ENCODE assay signal across 8 mouse cellular contexts in genomic region chr5:63982296-63982695, GRCm38 (mm10). TPM values are rescaled to one million over a fixed set of nuclear protein-coding genes. Genes with fewer than 3 reads are reported as not detected.
A peak's percentile ranks its signal among the peaks of the same experiment; 100 is the strongest.
DNase-seq lines count a peak whose midpoint lies in the region; ATAC-seq and TF ChIP-seq lines count a peak whose summit lies in the region.

No protein-coding gene starts in this region.

- peak; percentile 57 to 85 for DNase-seq in adrenal gland, adult (ENCODE audit: inconsistent age in 2 of 2, low spot score in 1 of 2)
- DNase-seq in adrenal gland, postnatal 4 days (ENCODE audit: low spot score in 2 of 2), result no peak
- DNase-seq in lung, adult 18-20 months, result peak; percentile 6 to 50
- DNase-seq in lung, adult 2 months, result no peak
- DNase-seq in kidney, postnatal 0 days (ENCODE audit: low spot score), result peak; percentile 22
- DNase-seq in yolk sac, embryonic 10.5 days (ENCODE audit: low spot score), result peak; percentile 50
- DNase-seq in hindbrain, embryonic 11.5 days (ENCODE audit: low spot score), result no peak
- DNase-seq in spleen, adult 12 weeks (ENCODE audit: low spot score), result no peak

- H3K27me3 ChIP-seq in kidney, postnatal 0 days (ENCODE audit: insufficient read depth, low read length), result no peaks in the 10 kb centered on the region
- no peaks in the 10 kb centered on the region for H3K27me3 ChIP-seq in hindbrain, embryonic 11.5 days (ENCODE audit: control insufficient read depth, insufficient read depth, low read length)

- no peak overlapping the region for H3K4me2 ChIP-seq in kidney, postnatal 0 days (ENCODE audit: low read length)
- H3K4me2 ChIP-seq in hindbrain, embryonic 11.5 days (replicated peaks; ENCODE audit: low read depth, low read length), result no peak overlapping the region

- WGBS in lung, adult 2 months, result 20% methylated on average over 11 of the region's 11 CpGs
- WGBS in kidney, postnatal 0 days, result 49% methylated on average over 11 of the region's 11 CpGs
- 86% methylated on average over 11 of the region's 11 CpGs for WGBS in hindbrain, embryonic 11.5 days

- H3K36me3 ChIP-seq in kidney, postnatal 0 days (ENCODE audit: insufficient read depth, low read length), result no peaks in the 10 kb centered on the region
- no peaks in the 10 kb centered on the region for H3K36me3 ChIP-seq in hindbrain, embryonic 11.5 days (ENCODE audit: control insufficient read depth, insufficient read depth, low read length)

- no peak overlapping the region for H3K9ac ChIP-seq in kidney, postnatal 0 days (ENCODE audit: low read depth, low read length)
- H3K9ac ChIP-seq in hindbrain, embryonic 11.5 days (ENCODE audit: low read depth, low read length), result no peak overlapping the region

- H3K4me1 ChIP-seq in lung, adult 2 months (ENCODE audit: control insufficient read depth, insufficient read depth, low read length), result peaks cover 4% of the 10 kb centered on the region
- H3K4me1 ChIP-seq in kidney, postnatal 0 days (replicated peaks; ENCODE audit: insufficient read depth, low read length), result no peaks in the 10 kb centered on the region
- no peaks in the 10 kb centered on the region for H3K4me1 ChIP-seq in hindbrain, embryonic 11.5 days (replicated peaks; ENCODE audit: control insufficient read depth, insufficient read depth, low read length)

- no peak for TF ChIP-seq CTCF in lung, adult 2 months (IDR thresholded peaks at IDR 0.05; ENCODE audit: insufficient read depth, low read length)
- TF ChIP-seq CTCF in kidney, postnatal 0 days (IDR thresholded peaks at IDR 0.05; ENCODE audit: low read depth), result no peak

- TF ChIP-seq POLR2A in lung, adult 2 months (IDR thresholded peaks at IDR 0.05; ENCODE audit: borderline replicate concordance, extremely low read depth, low read depth, low read length), result no peak

- H3K4me3 ChIP-seq in lung, adult 2 months (replicated peaks; ENCODE audit: extremely low read depth, low read depth, low read length), result no peak overlapping the region
- H3K4me3 ChIP-seq in kidney, postnatal 0 days (replicated peaks; ENCODE audit: low read depth, low read length), result no peak overlapping the region
- no peak overlapping the region for H3K4me3 ChIP-seq in hindbrain, embryonic 11.5 days (ENCODE audit: low read depth, low read length)

- H3K9me3 ChIP-seq in kidney, postnatal 0 days (replicated peaks; ENCODE audit: low read length), result no peaks in the 10 kb centered on the region
- H3K9me3 ChIP-seq in hindbrain, embryonic 11.5 days (ENCODE audit: control insufficient read depth, low read length), result no peaks in the 10 kb centered on the region

- no peak overlapping the region for H3K27ac ChIP-seq in kidney, postnatal 0 days
- no peak overlapping the region for H3K27ac ChIP-seq in hindbrain, embryonic 11.5 days (ENCODE audit: low read depth, low read length)

- no peak for ATAC-seq in kidney, postnatal 0 days (replicated peaks; ENCODE audit: low FRiP score, low read depth)
- ATAC-seq in hindbrain, embryonic 11.5 days (ENCODE audit: low FRiP score), result no peak

RNA-seq across cellular contexts. Expression of gene Rell1, which starts 13.6 kb away (rescaled TPM):
- 10 to 100 TPM; 36.7 to 39.9 TPM for total RNA-seq in adrenal gland, postnatal 4 days (2021)
- 13.5 and 15.0 TPM in 2 replicates for polyA plus RNA-seq in lung, adult 2 months (2012; rRNA removed)
- 25.5 and 27.7 TPM in 2 replicates for polyA plus RNA-seq in kidney, postnatal 0 days (2015; fragmentation: Nextera tagmentation; extraction: Ambion mirVana)
- 10.2 and 10.8 TPM in 2 replicates for polyA plus RNA-seq in hindbrain, embryonic 11.5 days (2014; fragmentation: Nextera tagmentation; extraction: Ambion mirVana)

Comparison
In these comparisons a context has a peak if more than half of its experiments do, and no peak if none do; other contexts are left out.
1. DNase-seq: peak in adrenal gland, adult (2 of 2), lung, adult 18-20 months (2 of 2), kidney, postnatal 0 days (single experiment) and yolk sac, embryonic 10.5 days (single experiment); none in adrenal gland, postnatal 4 days (0 of 2), lung, adult 2 months (single experiment), hindbrain, embryonic 11.5 days (single experiment) and spleen, adult 12 weeks (single experiment).